Mouse (Mus musculus) large intestine, adult 2 months (tissue): Measurements from ENCODE around the gene Btbd16. TPM values are rescaled to one million over a fixed set of nuclear protein-coding genes. Genes with fewer than 3 reads are reported as not detected.

ENCODE experiments used
- DNase-seq: peaks from one replicate; pipeline ENCODE4 v3.0.0-alpha.2; 2012; ENCODE audit warnings: low read depth, low spot score
- WGBS: fragments of 180-500 bp; shearing (Covaris S2); methylation state at CpG from one replicate; pipeline ENCODE4 v1.1.7; 2018; 5-methylcytosine and 5-hydroxymethylcytosine counted together
- polyA plus RNA-seq: library from polyadenylated mRNA; depleted of rRNA; stranded (reverse); fragments of >200 nt; gene quantifications from 2 replicates; pipeline ENCODE4 v1.2.3, GENCODE M21; 2012; rRNA removed

Btbd16 gene
- polyA plus RNA-seq, 1 experiment, result 0.02 TPM

- DNase-seq, result no peak
- 71% methylated on average over 12 of the region's 12 CpGs for WGBS
These were observed 65.7 kb downstream of the Btbd16 start for GRCm38 (mm10) chr7:130839380-130840100.

GRCm38 (mm10) chr7:130847164-130847718 is 73.4 kb downstream of the Btbd16 start:
- 84% methylated on average over 17 of the region's 17 CpGs for WGBS
- DNase-seq, result no peak

DNA sequence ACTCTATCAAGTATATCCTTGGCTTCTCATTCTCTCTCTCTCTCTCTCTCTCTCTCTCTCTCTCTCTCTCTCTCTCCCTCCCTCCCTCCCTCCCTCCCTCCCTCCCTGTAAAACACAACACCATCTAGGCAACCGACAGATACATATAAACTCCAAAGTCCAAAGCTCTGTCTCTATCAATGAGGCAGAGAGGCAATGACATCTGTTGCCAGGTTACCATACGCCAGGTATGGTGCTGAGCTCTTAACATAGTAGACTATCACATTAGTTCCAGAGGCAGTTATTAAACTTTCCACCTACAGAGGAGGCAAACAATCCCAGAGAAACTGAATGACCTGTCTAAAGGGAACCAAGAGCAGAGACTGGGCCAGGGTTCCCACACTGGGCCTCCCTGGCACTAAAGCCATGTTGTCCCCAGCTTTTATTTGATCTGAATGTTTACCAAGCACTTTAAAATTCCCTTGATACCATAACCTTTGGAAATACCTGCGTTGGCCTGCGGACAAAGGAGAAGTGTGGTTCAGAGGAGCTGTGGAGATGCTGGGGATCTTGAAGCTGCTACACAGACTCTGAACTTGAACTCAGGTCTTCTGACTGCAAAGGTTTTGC is 80.9 kb downstream of the Btbd16 start:
- 33% methylated on average over 4 of the region's 4 CpGs for WGBS
- no peak for DNase-seq

GRCm38 (mm10) chr7:130855681-130856080 is 81.8 kb downstream of the Btbd16 start:
- no peak for DNase-seq
- WGBS, result 14% methylated on average over 3 of the region's 3 CpGs

DNA sequence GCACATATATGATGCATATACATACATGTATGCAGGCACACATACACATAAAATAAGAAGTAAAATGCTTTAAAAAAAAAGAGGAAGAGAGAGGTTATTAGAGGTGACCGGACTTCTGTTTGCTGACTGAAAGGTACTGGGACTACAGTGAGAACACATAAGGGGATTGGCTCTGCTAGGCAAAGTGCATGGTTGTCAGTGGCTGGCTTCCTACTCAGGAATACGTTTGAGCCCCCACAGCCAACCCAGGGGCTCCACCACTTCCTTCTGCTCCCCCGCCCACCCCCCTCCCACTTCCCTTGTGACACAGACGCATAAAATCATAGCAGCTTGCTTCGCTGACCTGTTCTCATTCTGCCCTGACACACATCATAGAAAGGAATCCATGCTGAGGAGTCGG is 84.1 kb downstream of the Btbd16 start:
- WGBS, result 74% methylated on average over 6 of the region's 6 CpGs
- no peak for DNase-seq

- 81% methylated on average over 5 of the region's 5 CpGs for WGBS
- DNase-seq, result no peak
These were observed 86.1 kb downstream of the Btbd16 start for GRCm38 (mm10) chr7:130859926-130860325.

- DNase-seq, result no peak
- WGBS, result 70% methylated on average over 11 of the region's 11 CpGs
These were observed 86.9 kb downstream of the Btbd16 start for GRCm38 (mm10) chr7:130860721-130861142.

- WGBS, result 15% methylated on average over 1 of the region's 1 CpGs
- DNase-seq, result peak; percentile 59
These were observed 88.6 kb downstream of the Btbd16 start for GRCm38 (mm10) chr7:130862501-130862900.

DNA sequence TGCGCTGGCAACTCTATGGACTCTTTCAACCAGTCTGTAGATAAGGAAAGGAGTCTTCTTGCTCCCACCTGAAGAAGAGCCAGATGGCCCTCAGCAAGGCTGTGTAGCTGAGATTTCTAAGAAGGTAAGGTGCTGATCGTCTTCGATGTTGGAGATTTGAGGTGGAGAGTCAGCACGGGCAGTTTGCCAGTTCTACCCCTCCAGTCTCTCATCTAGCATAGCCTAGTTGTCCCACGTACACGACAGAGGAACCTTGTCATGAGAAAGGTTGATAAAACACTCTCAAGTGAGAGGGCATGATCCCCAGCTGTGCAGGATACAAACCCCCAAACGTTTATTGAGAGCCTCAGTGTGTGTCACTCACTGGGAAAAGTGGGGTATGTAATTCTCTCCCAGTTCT is 90.8 kb downstream of the Btbd16 start:
- 82% methylated on average over 7 of the region's 7 CpGs for WGBS
- no peak for DNase-seq

DNA sequence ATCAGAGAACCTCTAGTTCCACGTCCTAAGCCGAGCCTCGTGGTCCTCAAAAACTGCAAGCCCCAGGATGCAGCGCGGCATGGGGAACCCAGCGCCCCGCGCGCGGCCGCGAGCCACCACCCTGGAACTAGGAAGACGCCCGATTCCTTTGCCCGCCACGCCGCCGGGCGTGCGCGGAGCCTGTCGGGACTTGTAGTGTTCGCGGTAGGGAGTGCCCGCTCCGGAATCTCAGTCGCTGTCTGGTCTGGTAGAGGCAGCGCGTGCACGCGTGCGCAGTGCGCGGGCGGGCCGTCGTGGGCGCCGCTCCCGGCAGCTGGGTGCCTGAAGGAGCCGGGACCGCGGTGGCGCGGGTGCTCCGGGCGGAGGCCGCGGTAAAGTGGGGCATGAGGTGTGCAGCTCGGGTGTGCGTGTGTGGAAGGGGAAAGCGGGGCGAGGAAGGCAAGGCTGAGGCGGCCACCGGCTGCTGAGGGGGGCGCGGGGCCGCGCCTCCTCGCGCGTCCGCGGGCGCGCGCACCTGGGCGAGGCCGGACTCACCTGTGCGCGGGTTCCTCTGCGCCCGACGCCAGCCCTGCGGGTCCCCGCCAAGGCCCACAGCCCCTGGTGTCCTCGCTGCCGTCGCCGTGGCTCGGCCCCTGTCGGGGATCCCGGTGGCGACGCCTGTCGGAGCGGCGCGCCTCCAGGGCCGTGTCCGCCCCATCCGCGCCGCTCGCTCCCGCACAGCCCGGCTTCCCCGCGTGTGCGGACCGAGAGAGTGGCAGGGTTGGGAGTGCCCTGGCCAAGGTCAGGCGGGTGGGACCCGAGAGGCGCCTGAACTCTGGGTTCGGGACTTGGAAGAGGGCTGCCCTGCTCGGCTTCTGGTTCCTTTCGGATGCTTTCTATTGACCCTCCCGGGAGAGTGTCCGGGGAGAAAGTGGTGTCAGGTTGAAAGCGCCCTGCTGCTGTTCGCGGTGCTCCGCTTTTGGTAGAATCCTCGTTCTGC is 92.0 kb downstream of the Btbd16 start, which contains the start of gene Plekha1:
Gene Plekha1 (plus strand): TSS at position 144 of the 979 bp plus-strand sequence.
- peak; percentile 86 for DNase-seq
- 2% methylated on average over 106 of the region's 114 CpGs for WGBS

GRCm38 (mm10) chr7:130866640-130867039 is 92.8 kb downstream of the Btbd16 start:
- no peak for DNase-seq
- WGBS, result 2% methylated on average over 13 of the region's 13 CpGs

GRCm38 (mm10) chr7:130867256-130867655 is 93.4 kb downstream of the Btbd16 start:
- WGBS, result 59% methylated on average over 3 of the region's 3 CpGs
- no peak for DNase-seq

Other genes with a start within 250 kb of the Btbd16 start
- 31.3 and 35.8 TPM in 2 replicates for gene Nsmce4a, start 201.0 kb upstream of the Btbd16 start, polyA plus RNA-seq
- 28.9 and 37.7 TPM in 2 replicates for gene Tacc2, start 196.6 kb upstream of the Btbd16 start, polyA plus RNA-seq
- 24.4 and 38.2 TPM in 2 replicates for gene Plekha1, start 91.7 kb downstream of the Btbd16 start, polyA plus RNA-seq
- 26.3 and 32.1 TPM in 2 replicates for gene Htra1, start 162.0 kb downstream of the Btbd16 start, polyA plus RNA-seq